23 mouse cellular contexts compared by ENCODE assay signal in the genomic region with DNA sequence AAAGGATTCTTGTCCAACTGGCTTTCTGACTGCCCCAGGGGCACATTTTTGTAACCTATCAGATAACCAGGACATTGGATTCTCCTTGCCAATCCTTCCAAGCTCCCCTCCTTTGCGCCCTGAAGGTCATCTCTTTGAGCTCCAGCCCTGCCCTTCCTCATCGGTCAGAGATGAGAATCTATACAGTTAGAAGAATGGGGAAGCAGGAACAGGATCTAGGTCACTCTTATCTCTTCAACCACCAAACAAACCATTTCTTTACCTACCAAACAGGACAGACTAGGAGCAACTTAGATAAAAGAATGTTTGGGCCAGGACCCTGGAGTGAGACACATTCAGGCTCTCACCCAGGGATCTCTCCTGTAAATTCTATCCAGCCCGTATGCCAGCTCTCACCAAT.
"Had no signal": no experiment of that assay in that cellular context is flagged by ENCODE, and none has a peak within 500 bp of the region (broad histone marks: within the 10 kb centered on the region; RNA-seq: fewer than 3 reads in every experiment).

No protein-coding gene starts in this region.

- H3K27ac ChIP-seq: kidney, postnatal 0 days; layer of hippocampus, adult 2 months; limb, embryonic 10.5 days; limb, embryonic 13.5 days; liver, embryonic 12.5 days; liver, embryonic 15.5 days; lung, embryonic 15.5 days; macrophage; midbrain, embryonic 10.5 days; midbrain, embryonic 13.5 days; stomach, postnatal 0 days had no signal

- H3K9me3 ChIP-seq: limb, embryonic 10.5 days; limb, embryonic 13.5 days; liver, embryonic 12.5 days; liver, embryonic 15.5 days; lung, embryonic 15.5 days; megakaryocyte, embryonic 14.5 days; midbrain, embryonic 10.5 days; midbrain, embryonic 13.5 days had no signal

- H3K9ac ChIP-seq: limb, embryonic 13.5 days; liver, embryonic 12.5 days; liver, embryonic 15.5 days; lung, embryonic 15.5 days; midbrain, embryonic 13.5 days had no signal

- DNase-seq: kidney, adult 11 months; kidney, adult 9 months; kidney, postnatal 25 days; layer of hippocampus, adult 9-11 months; liver; lung, adult 18-20 months; lung, postnatal 14 days; thymus, adult 2 months; thymus, postnatal 14 days; thymus, postnatal 4 days had no signal

- H3K4me2 ChIP-seq: limb, embryonic 13.5 days; liver, embryonic 12.5 days; liver, embryonic 15.5 days; lung, embryonic 15.5 days; midbrain, embryonic 13.5 days had no signal

- H3K27me3 ChIP-seq: limb, embryonic 13.5 days; liver, embryonic 12.5 days; liver, embryonic 15.5 days; lung, embryonic 15.5 days; megakaryocyte, embryonic 14.5 days; midbrain, embryonic 13.5 days had no signal

- H3K4me1 ChIP-seq: megakaryocyte, embryonic 14.5 days had no signal

- H3K36me3 ChIP-seq: limb, embryonic 10.5 days; limb, embryonic 13.5 days; liver, embryonic 12.5 days; liver, embryonic 15.5 days; lung, embryonic 15.5 days; midbrain, embryonic 10.5 days; midbrain, embryonic 13.5 days had no signal

- ATAC-seq: liver, embryonic 12.5 days; midbrain, embryonic 13.5 days; midbrain, embryonic 16.5 days had no signal

- H3K4me3 ChIP-seq: layer of hippocampus, adult 2 months; limb, embryonic 10.5 days; limb, embryonic 13.5 days; liver, embryonic 12.5 days; liver, embryonic 15.5 days; lung, embryonic 15.5 days; megakaryocyte, embryonic 14.5 days; midbrain, embryonic 10.5 days; midbrain, embryonic 13.5 days had no signal
